Mouse (Mus musculus): ENCODE data around the gene Nfxl1.
"Not testable (repeated sequence)": the region's sequence is repeated elsewhere in the genome, so short reads cannot be mapped to it uniquely, and the experiment has no call there.

DNA sequence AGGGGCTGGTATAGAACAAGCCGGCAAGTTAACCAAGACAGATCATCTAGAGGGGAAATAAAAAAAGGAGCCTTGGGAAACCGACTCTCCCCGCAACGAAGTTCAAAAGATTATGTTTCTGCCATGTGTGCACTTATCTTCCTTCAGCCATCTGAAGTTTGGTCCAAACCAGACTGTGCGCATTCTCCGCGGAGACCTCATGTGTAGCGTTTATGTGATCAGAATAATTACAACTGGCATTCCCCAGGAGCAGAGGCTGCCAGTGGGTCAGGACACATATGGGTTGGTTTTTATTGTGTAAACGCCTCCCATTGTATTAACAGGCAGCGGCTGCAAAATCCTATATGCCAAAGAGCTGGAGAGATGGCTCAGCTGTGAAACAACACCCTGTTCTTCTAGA is 20.1 kb upstream of the Nfxl1 start:
- not testable (repeated sequence) for TF ChIP-seq CTCF (IDR thresholded peaks at IDR 0.05; ENCODE audit: borderline replicate concordance, insufficient read depth, low read length); POLR2A (IDR thresholded peaks at IDR 0.05; ENCODE audit: low read depth, low read length)
